ENCODE assay signal across 8 mouse cellular contexts in genomic region chr14:16250099-16250498, GRCm38 (mm10). TPM values are rescaled to one million over a fixed set of nuclear protein-coding genes. Genes with fewer than 3 reads are reported as not detected.
DNase-seq lines count a peak whose midpoint lies in the region; ATAC-seq and TF ChIP-seq lines count a peak whose summit lies in the region.

No protein-coding gene starts in this region.

- H3K4me3 ChIP-seq in heart, embryonic 10.5 days: peak overlapping the region; percentile 75
- peak overlapping the region; percentile 82 for H3K4me3 ChIP-seq in E14TG2a.4 (replicated peaks; ENCODE audit: low read length)
- H3K4me3 ChIP-seq in forebrain, embryonic 16.5 days (replicated peaks; ENCODE audit: low read length): peak overlapping the region; percentile 78
- H3K4me3 ChIP-seq in liver, embryonic 16.5 days (ENCODE audit: low read depth, low read length): peak overlapping the region; percentile 81

- H3K9me3 ChIP-seq in heart, embryonic 10.5 days: no peaks in the 10 kb centered on the region
- no peaks in the 10 kb centered on the region for H3K9me3 ChIP-seq in E14TG2a.4 (ENCODE audit: low read length)
- H3K9me3 ChIP-seq in forebrain, embryonic 16.5 days (ENCODE audit: control insufficient read depth, low read length): no peaks in the 10 kb centered on the region
- H3K9me3 ChIP-seq in liver, embryonic 16.5 days (replicated peaks; ENCODE audit: control insufficient read depth, low read length): no peaks in the 10 kb centered on the region

- DNase-seq in heart, embryonic 10.5 days (ENCODE audit: low spot score): no peak
- no peak for DNase-seq in heart, adult 9 months (ENCODE audit: low spot score in 2 of 2)
- DNase-seq in embryo, embryonic 11 days: no peak
- no peak for DNase-seq in layer of hippocampus, postnatal 36 days

- peak overlapping the region; percentile 97 for H3K9ac ChIP-seq in forebrain, embryonic 16.5 days (replicated peaks; ENCODE audit: low read depth, low read length)
- H3K9ac ChIP-seq in liver, embryonic 16.5 days (ENCODE audit: low read depth, low read length): peak overlapping the region; percentile 92

- ATAC-seq in forebrain, embryonic 16.5 days: no peak
- no peak for ATAC-seq in liver, embryonic 16.5 days (ENCODE audit: low read depth)
- ATAC-seq in cerebellum, adult (ENCODE audit: insufficient number of reproducible peaks, low FRiP score, low TSS enrichment): no peak

- WGBS in heart, embryonic 10.5 days: 77% methylated on average over 3 of the region's 3 CpGs
- WGBS in forebrain, embryonic 16.5 days: 69% methylated on average over 3 of the region's 3 CpGs
- WGBS in liver, embryonic 16.5 days (ENCODE audit: insufficient replicate concordance): 48% methylated on average over 3 of the region's 3 CpGs

- H3K27ac ChIP-seq in heart, embryonic 10.5 days: no peak overlapping the region; the same call in 1 of the 2 replicates
- H3K27ac ChIP-seq in forebrain, embryonic 16.5 days (ENCODE audit: low read length): no peak overlapping the region
- H3K27ac ChIP-seq in liver, embryonic 16.5 days (ENCODE audit: low read length): peak overlapping the region; percentile 94

- TF ChIP-seq CTCF in E14TG2a.4 (conservative IDR thresholded peaks at IDR 0.05; ENCODE audit: low read length): no peak

- H3K4me1 ChIP-seq in heart, embryonic 10.5 days: no peaks in the 10 kb centered on the region
- H3K4me1 ChIP-seq in E14TG2a.4 (replicated peaks; ENCODE audit: low read depth, low read length): peaks cover 4% of the 10 kb centered on the region; the same call in 1 of the 2 replicates
- H3K4me1 ChIP-seq in forebrain, embryonic 16.5 days (replicated peaks; ENCODE audit: control insufficient read depth, insufficient read depth, low read length): peaks cover 9% of the 10 kb centered on the region
- H3K4me1 ChIP-seq in liver, embryonic 16.5 days (ENCODE audit: control insufficient read depth, low read depth, low read length): peaks cover 34% of the 10 kb centered on the region

- H3K4me2 ChIP-seq in forebrain, embryonic 16.5 days (ENCODE audit: low read length): peak overlapping the region; percentile 90
- H3K4me2 ChIP-seq in liver, embryonic 16.5 days (ENCODE audit: low read depth, low read length): peak overlapping the region; percentile 78

- no peaks in the 10 kb centered on the region for H3K27me3 ChIP-seq in heart, embryonic 10.5 days (ENCODE audit: insufficient read depth, poor library complexity, severe bottlenecking)
- 0 out of 2 replicates have a peak, but pooled peaks cover 2% of the 10 kb centered on the region for H3K27me3 ChIP-seq in E14TG2a.4 (ENCODE audit: insufficient read depth, low read length)
- no peaks in the 10 kb centered on the region for H3K27me3 ChIP-seq in forebrain, embryonic 16.5 days (replicated peaks; ENCODE audit: control insufficient read depth, insufficient read depth, low read length)
- H3K27me3 ChIP-seq in liver, embryonic 16.5 days (ENCODE audit: control insufficient read depth, insufficient read depth, low read depth, low read length): no peaks in the 10 kb centered on the region

- peaks cover 8% of the 10 kb centered on the region for H3K36me3 ChIP-seq in heart, embryonic 10.5 days
- H3K36me3 ChIP-seq in E14TG2a.4 (ENCODE audit: insufficient read depth, low read length): no peaks in the 10 kb centered on the region
- H3K36me3 ChIP-seq in forebrain, embryonic 16.5 days (ENCODE audit: control insufficient read depth, insufficient read depth): no peaks in the 10 kb centered on the region
- no peaks in the 10 kb centered on the region for H3K36me3 ChIP-seq in liver, embryonic 16.5 days (ENCODE audit: control insufficient read depth, insufficient read depth)

RNA-seq across cellular contexts. Expression of gene Oxsm, which starts 0.5 kb away (rescaled TPM):
- polyA plus RNA-seq in heart, embryonic 10.5 days (2016; fragmentation: Nextera tagmentation; extraction: Ambion mirVana): 1.4 and 3.0 TPM in 2 replicates
- 1.7 and 2.7 TPM in 2 replicates for polyA plus RNA-seq in forebrain, embryonic 16.5 days (2015; fragmentation: Nextera tagmentation; extraction: Ambion mirVana)
- polyA plus RNA-seq in liver, embryonic 16.5 days (2015; fragmentation: Nextera tagmentation; extraction: Ambion mirVana): 2.6 and 2.8 TPM in 2 replicates
- total RNA-seq in layer of hippocampus, postnatal 36 days (2021): 1 to 10 TPM; 9.6 to 10.0 TPM

RNA-seq across cellular contexts. Expression of gene Ngly1, which starts 1.0 kb away (rescaled TPM):
- 18.0 and 21.9 TPM in 2 replicates for polyA plus RNA-seq in heart, embryonic 10.5 days (2016; fragmentation: Nextera tagmentation; extraction: Ambion mirVana)
- 25.2 and 28.7 TPM in 2 replicates for polyA plus RNA-seq in forebrain, embryonic 16.5 days (2015; fragmentation: Nextera tagmentation; extraction: Ambion mirVana)
- 17.8 and 21.5 TPM in 2 replicates for polyA plus RNA-seq in liver, embryonic 16.5 days (2015; fragmentation: Nextera tagmentation; extraction: Ambion mirVana)
- total RNA-seq in layer of hippocampus, postnatal 36 days (2021): 10 to 100 TPM; 30.0 to 36.1 TPM
